10 mouse cellular contexts compared by ENCODE assay signal in genomic region chr13:49247740-49248466, GRCm38 (mm10). TPM values are rescaled to one million over a fixed set of nuclear protein-coding genes. Genes with fewer than 3 reads are reported as not detected.
DNase-seq lines count a peak whose midpoint lies in the region; ATAC-seq and TF ChIP-seq lines count a peak whose summit lies in the region.
"Had no signal": no experiment of that assay in that cellular context is flagged by ENCODE, and none has a peak within 500 bp of the region (broad histone marks: within the 10 kb centered on the region; RNA-seq: fewer than 3 reads in every experiment).

No protein-coding gene starts in this region.

- peak overlapping the region; percentile 19; the same call in 1 of the 2 replicates for H3K9ac ChIP-seq in hindbrain, embryonic 16.5 days (ENCODE audit: low read depth, low read length)
- peak overlapping the region; percentile 29; the same call in 1 of the 2 replicates for H3K9ac ChIP-seq in liver, embryonic 12.5 days
- peak overlapping the region; percentile 14; the same call in 1 of the 2 replicates for H3K9ac ChIP-seq in neural tube, embryonic 11.5 days (ENCODE audit: low read length)

- TF ChIP-seq POLR2A in cerebellum, adult 2 months (IDR thresholded peaks at IDR 0.05; ENCODE audit: borderline replicate concordance, insufficient read depth, low read length), result no peak

- peak overlapping the region; percentile 73 for H3K4me3 ChIP-seq in gastrocnemius, adult 2 months
- peak overlapping the region; percentile 38 for H3K4me3 ChIP-seq in hindbrain, embryonic 16.5 days (ENCODE audit: low read length)
- peak overlapping the region; percentile 57 for H3K4me3 ChIP-seq in liver, embryonic 12.5 days
- peak overlapping the region; percentile 32 for H3K4me3 ChIP-seq in neural tube, embryonic 11.5 days (ENCODE audit: low read depth, low read length)
- H3K4me3 ChIP-seq in cerebellum, adult 2 months (replicated peaks; ENCODE audit: insufficient read depth, low read depth, low read length), result no peak overlapping the region
- H3K4me3 ChIP-seq: myocyte had no signal

- H3K9me3 ChIP-seq in hindbrain, embryonic 16.5 days (ENCODE audit: control insufficient read depth, low read length), result no peaks in the 10 kb centered on the region
- H3K9me3 ChIP-seq in liver, embryonic 12.5 days (replicated peaks), result no peaks in the 10 kb centered on the region
- H3K9me3 ChIP-seq in neural tube, embryonic 11.5 days (ENCODE audit: control insufficient read depth, low read length), result no peaks in the 10 kb centered on the region

- WGBS in hindbrain, embryonic 16.5 days, result 1% methylated on average over 58 of the region's 58 CpGs
- WGBS in liver, embryonic 12.5 days (ENCODE audit: insufficient replicate concordance), result 1% methylated on average over 58 of the region's 58 CpGs
- WGBS in neural tube, embryonic 11.5 days, result 1% methylated on average over 58 of the region's 58 CpGs
- WGBS in cerebellum, adult 2 months, result 4% methylated on average over 58 of the region's 58 CpGs

- no peaks in the 10 kb centered on the region for H3K36me3 ChIP-seq in hindbrain, embryonic 16.5 days (ENCODE audit: control insufficient read depth, insufficient read depth, low read length)
- H3K36me3 ChIP-seq in liver, embryonic 12.5 days, result no peaks in the 10 kb centered on the region
- H3K36me3 ChIP-seq in neural tube, embryonic 11.5 days (ENCODE audit: control insufficient read depth, insufficient read depth, low read length), result no peaks in the 10 kb centered on the region
- H3K36me3 ChIP-seq: G1E had no signal

- intact Hi-C loops in gastrocnemius, adult 2 months (cut with DNase I), result no loop called here
- intact Hi-C loops in gastrocnemius, postnatal 14 days (cut with DNase I; ENCODE audit: low total_unique reads), result no loop called here

- H3K27me3 ChIP-seq in hindbrain, embryonic 16.5 days (replicated peaks; ENCODE audit: control insufficient read depth, insufficient read depth, low read length), result peaks cover 21% of the 10 kb centered on the region
- peaks cover 32% of the 10 kb centered on the region for H3K27me3 ChIP-seq in liver, embryonic 12.5 days (replicated peaks)
- peaks cover 25% of the 10 kb centered on the region for H3K27me3 ChIP-seq in neural tube, embryonic 11.5 days (ENCODE audit: control insufficient read depth, insufficient read depth, low read length)
- H3K27me3 ChIP-seq in cerebellum, adult 2 months (ENCODE audit: control insufficient read depth, insufficient read depth, low read length), result no peaks in the 10 kb centered on the region

- no peak for TF ChIP-seq CTCF in gastrocnemius, adult 2 months (IDR thresholded peaks at IDR 0.05)
- TF ChIP-seq CTCF in cerebellum, adult 2 months (IDR thresholded peaks at IDR 0.05; ENCODE audit: borderline replicate concordance, insufficient read depth, low read depth, low read length), result no peak

- H3K4me2 ChIP-seq in hindbrain, embryonic 16.5 days (ENCODE audit: low read length), result peak overlapping the region; percentile 67
- peak overlapping the region; percentile 91 for H3K4me2 ChIP-seq in liver, embryonic 12.5 days
- H3K4me2 ChIP-seq in neural tube, embryonic 11.5 days (ENCODE audit: low read depth), result peak overlapping the region; percentile 60

- peaks cover 7% of the 10 kb centered on the region for H3K4me1 ChIP-seq in hindbrain, embryonic 16.5 days (ENCODE audit: control insufficient read depth, insufficient read depth, low read depth, low read length)
- peaks cover 35% of the 10 kb centered on the region for H3K4me1 ChIP-seq in liver, embryonic 12.5 days
- H3K4me1 ChIP-seq in neural tube, embryonic 11.5 days (ENCODE audit: control insufficient read depth, insufficient read depth, low read length), result peaks cover 4% of the 10 kb centered on the region; the same call in 1 of the 2 replicates
- H3K4me1 ChIP-seq in cerebellum, adult 2 months (ENCODE audit: control insufficient read depth, insufficient read depth, low read length), result no peaks in the 10 kb centered on the region

- peak; percentile 55; the same call in 1 of the 2 replicates for ATAC-seq in hindbrain, embryonic 16.5 days
- peak; percentile 68 for ATAC-seq in liver, embryonic 12.5 days
- ATAC-seq in neural tube, embryonic 11.5 days (ENCODE audit: insufficient read depth, low FRiP score, low TSS enrichment), result peak; percentile 41; the same call in 1 of the 2 replicates

- no peak overlapping the region; the same call in 1 of the 2 replicates for H3K27ac ChIP-seq in gastrocnemius, adult 2 months
- no peak overlapping the region for H3K27ac ChIP-seq in hindbrain, embryonic 16.5 days (ENCODE audit: low read depth, low read length)
- H3K27ac ChIP-seq in liver, embryonic 12.5 days, result no peak overlapping the region
- no peak overlapping the region for H3K27ac ChIP-seq in neural tube, embryonic 11.5 days (ENCODE audit: low read depth, low read length)
- H3K27ac ChIP-seq in cerebellum, adult 2 months (ENCODE audit: insufficient read depth, low read length), result no peak overlapping the region

- peak; percentile 40 for DNase-seq in gastrocnemius, adult 2 months
- no peak for DNase-seq in gastrocnemius, postnatal 14 days
- DNase-seq in embryo, embryonic 11.5 days (ENCODE audit: low read depth, low spot score), result peak; percentile 9
- DNase-seq in neural tube, embryonic 11.5 days (ENCODE audit: low spot score), result peak; percentile 46
- DNase-seq in thymus, postnatal 10 days (ENCODE audit: low spot score in 2 of 2), result peak; percentile 16 to 50
- DNase-seq in cerebellum, adult 2 months, result no peak

RNA-seq across cellular contexts. Expression of gene Susd3, which starts 0.6 kb away (rescaled TPM):
- total RNA-seq in gastrocnemius, adult 2 months (2021), result under 1 TPM in 1 of 2 experiments, not detected in 1; 0.97 TPM
- total RNA-seq in gastrocnemius, postnatal 14 days (2021), result under 1 TPM; 0.16 to 0.51 TPM
- polyA plus RNA-seq in hindbrain, embryonic 16.5 days (2015; fragmentation: Nextera tagmentation; extraction: Ambion mirVana), result 0.56 and 0.85 TPM in 2 replicates
- 2.4 and 2.5 TPM in 2 replicates for polyA plus RNA-seq in liver, embryonic 12.5 days (2016; fragmentation: Nextera tagmentation; extraction: Ambion mirVana)
- polyA plus RNA-seq in neural tube, embryonic 11.5 days (2014; fragmentation: Nextera tagmentation; extraction: Ambion mirVana), result 1.1 and 1.2 TPM in 2 replicates
- 1.1 and 1.2 TPM in 2 replicates for polyA plus RNA-seq in cerebellum, adult 2 months (2012; rRNA removed)

RNA-seq across cellular contexts. Expression of gene Card19, which starts 32.1 kb away (rescaled TPM):
- 100 to 1,000 TPM; 113 to 123 TPM for total RNA-seq in gastrocnemius, adult 2 months (2021)
- total RNA-seq in gastrocnemius, postnatal 14 days (2021), result 10 to 100 TPM; 48.0 to 48.7 TPM
- polyA plus RNA-seq in hindbrain, embryonic 16.5 days (2015; fragmentation: Nextera tagmentation; extraction: Ambion mirVana), result 37.7 and 38.8 TPM in 2 replicates
- 16.5 and 17.0 TPM in 2 replicates for polyA plus RNA-seq in liver, embryonic 12.5 days (2016; fragmentation: Nextera tagmentation; extraction: Ambion mirVana)
- polyA plus RNA-seq in neural tube, embryonic 11.5 days (2014; fragmentation: Nextera tagmentation; extraction: Ambion mirVana), result 19.7 and 22.9 TPM in 2 replicates
- polyA plus RNA-seq in cerebellum, adult 2 months (2012; rRNA removed), result 53.3 and 57.1 TPM in 2 replicates

Comparison
In these comparisons a context has a peak if more than half of its experiments do, and no peak if none do; other contexts are left out.
1. DNase-seq: peak in gastrocnemius, adult 2 months (single experiment), embryo, embryonic 11.5 days (single experiment), neural tube, embryonic 11.5 days (single experiment) and thymus, postnatal 10 days (2 of 2); none in gastrocnemius, postnatal 14 days (single experiment) and cerebellum, adult 2 months (0 of 2).
2. Peak in every context shown above with its lines, with median percentiles within 50 percentile points of each other: ATAC-seq, H3K4me2 ChIP-seq and H3K9ac ChIP-seq.